In genomic region chr19:5924713-5925093, GRCm38 (mm10) we compare ENCODE assay signal across 8 mouse cellular contexts. TPM values are rescaled to one million over a fixed set of nuclear protein-coding genes. Genes with fewer than 3 reads are reported as not detected.
DNase-seq lines count a peak whose midpoint lies in the region; ATAC-seq and TF ChIP-seq lines count a peak whose summit lies in the region.

Cdc42ep2 (minus strand) TSS chr19:5924816.

- peaks cover 25% of the 10 kb centered on the region for H3K4me1 ChIP-seq in bone marrow macrophage, adult 2 months (ENCODE audit: control insufficient read depth, insufficient read depth, low read length)
- H3K4me1 ChIP-seq in embryonic fibroblast, embryonic 13.5 days (ENCODE audit: control insufficient read depth, insufficient read depth, low read length) = peaks cover 17% of the 10 kb centered on the region
- H3K4me1 ChIP-seq in kidney, embryonic 14.5 days (ENCODE audit: control insufficient read depth, insufficient read depth, low read length) = peaks cover 29% of the 10 kb centered on the region
- peaks cover 43% of the 10 kb centered on the region for H3K4me1 ChIP-seq in limb, embryonic 15.5 days

- peak; percentile 94 for ATAC-seq in kidney, embryonic 14.5 days (ENCODE audit: low FRiP score, low TSS enrichment)
- ATAC-seq in limb, embryonic 15.5 days (ENCODE audit: insufficient number of reproducible peaks, low FRiP score, low TSS enrichment, low read depth) = peak; percentile 88

- peak within 1 kb of the TSS; percentile 82 for H3K4me3 ChIP-seq in bone marrow macrophage, adult 2 months (ENCODE audit: insufficient read depth, low read length)
- peak within 1 kb of the TSS; percentile 72 for H3K4me3 ChIP-seq in embryonic fibroblast, embryonic 13.5 days (ENCODE audit: insufficient read depth, low read length)
- peak within 1 kb of the TSS; percentile 71 for H3K4me3 ChIP-seq in kidney, embryonic 14.5 days (ENCODE audit: low read length)
- H3K4me3 ChIP-seq in limb, embryonic 15.5 days = peak within 1 kb of the TSS; percentile 57

- no peaks in the 10 kb centered on the region for H3K9me3 ChIP-seq in kidney, embryonic 14.5 days (ENCODE audit: control insufficient read depth, low read length)
- H3K9me3 ChIP-seq in limb, embryonic 15.5 days = no peaks in the 10 kb centered on the region

- peak within 1 kb of the TSS; percentile 93 for H3K4me2 ChIP-seq in kidney, embryonic 14.5 days (replicated peaks; ENCODE audit: low read depth, low read length)
- peak within 1 kb of the TSS; percentile 97 for H3K4me2 ChIP-seq in limb, embryonic 15.5 days

- peak within 1 kb of the TSS; percentile 47 for H3K27ac ChIP-seq in bone marrow macrophage, adult 2 months (ENCODE audit: insufficient read depth, low read depth, low read length)
- H3K27ac ChIP-seq in embryonic fibroblast, embryonic 13.5 days (ENCODE audit: insufficient read depth, low read length) = peak within 1 kb of the TSS; percentile 80
- peak within 1 kb of the TSS; percentile 85 for H3K27ac ChIP-seq in kidney, embryonic 14.5 days (ENCODE audit: low read depth, low read length)
- H3K27ac ChIP-seq in limb, embryonic 15.5 days = peak within 1 kb of the TSS; percentile 81

- H3K36me3 ChIP-seq in kidney, embryonic 14.5 days (ENCODE audit: control insufficient read depth, insufficient read depth, low read length) = no peaks in the 10 kb centered on the region; the same call in 1 of the 2 replicates
- no peaks in the 10 kb centered on the region for H3K36me3 ChIP-seq in limb, embryonic 15.5 days

- TF ChIP-seq CTCF in bone marrow macrophage, adult 2 months (IDR thresholded peaks at IDR 0.05; ENCODE audit: low read depth, low read length) = no peak
- no peak for TF ChIP-seq CTCF in embryonic fibroblast, embryonic 13.5 days (IDR thresholded peaks at IDR 0.05; ENCODE audit: borderline replicate concordance, insufficient read depth, low read length)

- no peak for TF ChIP-seq POLR2A in bone marrow macrophage, adult 2 months (IDR thresholded peaks at IDR 0.05; ENCODE audit: borderline replicate concordance, low read depth, low read length)
- TF ChIP-seq POLR2A in embryonic fibroblast, embryonic 13.5 days (IDR thresholded peaks at IDR 0.05; ENCODE audit: low read depth, low read length) = peak; percentile 92

- H3K9ac ChIP-seq in kidney, embryonic 14.5 days (ENCODE audit: low read depth, low read length) = peak within 1 kb of the TSS; percentile 55
- H3K9ac ChIP-seq in limb, embryonic 15.5 days = peak within 1 kb of the TSS; percentile 42

- peak; percentile 94 for DNase-seq in A20 (ENCODE audit: low read depth, low spot score)
- peak; percentile 96 to 97 for DNase-seq in heart, adult 9 months (ENCODE audit: low spot score in 2 of 2)
- peak; percentile 66 to 92 for DNase-seq in monocyte, adult 2 months (ENCODE audit: low read depth in 1 of 2, low spot score in 2 of 2)
- peak; percentile 95 for DNase-seq in spleen, postnatal 36 days (ENCODE audit: low spot score in 2 of 2)

- under 1% methylated on average over 18 of the region's 18 CpGs for WGBS in kidney, embryonic 14.5 days
- under 1% methylated on average over 18 of the region's 18 CpGs for WGBS in limb, embryonic 15.5 days

- no peaks in the 10 kb centered on the region for H3K27me3 ChIP-seq in kidney, embryonic 14.5 days (ENCODE audit: control insufficient read depth, insufficient read depth, low read length)
- H3K27me3 ChIP-seq in limb, embryonic 15.5 days = peaks cover 4% of the 10 kb centered on the region; the same call in 1 of the 2 replicates

RNA-seq across cellular contexts. Expression of gene Cdc42ep2, which starts in this region (rescaled TPM):
- 2.5 and 2.6 TPM in 2 replicates for polyA plus RNA-seq in bone marrow macrophage, adult 2 months (2012; ENCODE audit: insufficient read depth, insufficient read length, missing spikeins)
- polyA plus RNA-seq in embryonic fibroblast, embryonic 13.5 days (2011; ENCODE audit: insufficient read length, low read depth, missing spikeins) = 10.4 and 12.1 TPM in 2 replicates
- 10.5 and 10.8 TPM in 2 replicates for polyA plus RNA-seq in kidney, embryonic 14.5 days (2014; fragmentation: Nextera tagmentation; extraction: Ambion mirVana)
- polyA plus RNA-seq in limb, embryonic 15.5 days (2015; fragmentation: Nextera tagmentation; extraction: Ambion mirVana) = 9.2 and 12.6 TPM in 2 replicates

Comparison
In these comparisons a context has a peak if more than half of its experiments do, and no peak if none do; other contexts are left out.
1. Peak in every context shown above with its lines: DNase-seq, ATAC-seq, H3K4me3 ChIP-seq and H3K27ac ChIP-seq.